Mouse (Mus musculus) hematopoietic stem cell, adult 5-6 weeks (primary cell): ENCODE data around the gene Ung. TPM values are rescaled to one million over a fixed set of nuclear protein-coding genes. Genes with fewer than 3 reads are reported as not detected.

ENCODE experiments used
- ATAC-seq, 2 experiments: fragments of 125-278 bp in 1 of 2; replicated peaks in 1 of 2; 2 replicates each; pipeline ENCODE4 v1.8.0; 2016 to 2017; ENCODE audit warnings: inconsistent platforms in 2 of 2, mild to moderate bottlenecking in 2 of 2, moderate number of reproducible peaks in 2 of 2, low read depth in 1 of 2, moderate TSS enrichment in 1 of 2; ENCODE audit not compliant: low FRiP score in 2 of 2, poor library complexity in 2 of 2, severe bottlenecking in 2 of 2, insufficient read depth in 1 of 2, low TSS enrichment in 1 of 2
- total RNA-seq: library from RNA; stranded (forward); fragments of 172-1452, 232-1000 nt; gene quantifications from 2 replicates; pipeline ENCODE4 v1.2.3, GENCODE M21; 2017

Gene Ung
- 24.6 and 27.7 TPM in 2 replicates for total RNA-seq

DNA sequence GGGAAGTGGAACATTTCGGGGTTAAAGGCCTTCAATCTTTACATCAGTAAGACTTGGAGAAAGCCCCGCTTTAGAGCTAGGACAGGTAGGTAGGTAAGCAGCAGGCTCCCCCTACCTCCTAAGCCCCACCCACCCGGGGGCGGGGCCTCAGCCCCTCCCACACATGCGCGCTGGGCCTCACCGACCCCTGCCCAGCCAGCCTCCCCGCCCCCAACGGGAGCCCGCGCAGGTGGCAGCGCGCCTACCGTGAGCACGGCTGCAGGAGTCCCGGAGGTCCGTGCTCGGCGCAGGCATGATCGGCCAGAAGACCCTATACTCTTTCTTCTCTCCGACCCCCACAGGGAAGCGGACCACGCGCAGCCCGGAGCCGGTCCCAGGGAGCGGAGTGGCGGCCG lies at the start of gene Ung:
Ung (plus strand) TSS at position 176 of the 395 bp plus-strand sequence.
- no peak for ATAC-seq

DNA sequence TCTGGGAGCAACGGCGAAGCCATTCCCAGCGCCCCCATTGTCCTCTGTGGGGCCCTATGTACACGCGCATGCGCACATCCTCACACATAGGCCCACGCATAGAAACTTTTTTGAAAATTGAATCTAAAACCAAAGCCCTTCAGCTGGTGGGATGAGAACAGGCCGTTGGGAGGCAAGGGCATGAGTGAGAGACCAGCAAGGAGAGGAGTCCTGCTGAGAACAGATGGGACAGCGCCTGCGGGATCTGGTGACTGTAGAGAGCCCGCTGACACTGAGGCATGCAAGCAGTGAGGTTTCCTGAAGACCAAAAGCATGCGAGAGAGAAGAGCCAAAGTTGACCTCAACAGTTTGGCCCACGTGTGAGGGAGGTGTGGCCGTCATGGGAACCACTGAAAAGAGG lies 44.7 kb upstream of the Ung start:
- ATAC-seq = no peak

- no peak for ATAC-seq
These were observed 42.2 kb upstream of the Ung start for GRCm38 (mm10) chr5:114087875-114088480.

- no peak for ATAC-seq
These were observed 39.7 kb upstream of the Ung start for GRCm38 (mm10) chr5:114090421-114091013.

GRCm38 (mm10) chr5:114091057-114091807 lies 39.0 kb upstream of the Ung start, which contains the start of gene Svop:
Gene Svop, minus strand, starts transcription at chr5:114091570.
- peak; percentile 59 to 75; a peak in 3 of 4 replicates for ATAC-seq

GRCm38 (mm10) chr5:114099709-114100389 lies 30.3 kb upstream of the Ung start:
- peak; percentile 93 to 94 for ATAC-seq

- no peak for ATAC-seq
These were observed 29.6 kb upstream of the Ung start for GRCm38 (mm10) chr5:114100390-114101099.

DNA sequence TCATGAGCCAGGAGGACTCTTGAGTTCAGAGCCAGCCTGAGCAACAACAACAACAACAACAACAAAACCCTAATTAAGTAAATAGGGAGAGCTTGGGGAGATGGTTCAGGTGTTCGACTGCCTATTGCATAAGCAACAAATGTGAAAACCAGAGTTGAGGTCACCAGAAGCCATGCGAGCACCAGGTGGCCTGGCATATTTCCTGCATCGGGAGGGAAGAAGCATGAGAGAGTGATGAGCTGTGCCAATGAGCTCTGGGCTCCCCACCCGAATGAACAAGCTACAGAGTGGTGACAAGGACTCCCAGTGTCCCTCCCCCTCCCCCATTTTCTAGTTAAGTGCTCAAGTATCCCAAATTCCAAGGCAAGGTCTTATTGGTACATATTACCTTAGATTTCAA lies 28.3 kb upstream of the Ung start:
- ATAC-seq = no peak

DNA sequence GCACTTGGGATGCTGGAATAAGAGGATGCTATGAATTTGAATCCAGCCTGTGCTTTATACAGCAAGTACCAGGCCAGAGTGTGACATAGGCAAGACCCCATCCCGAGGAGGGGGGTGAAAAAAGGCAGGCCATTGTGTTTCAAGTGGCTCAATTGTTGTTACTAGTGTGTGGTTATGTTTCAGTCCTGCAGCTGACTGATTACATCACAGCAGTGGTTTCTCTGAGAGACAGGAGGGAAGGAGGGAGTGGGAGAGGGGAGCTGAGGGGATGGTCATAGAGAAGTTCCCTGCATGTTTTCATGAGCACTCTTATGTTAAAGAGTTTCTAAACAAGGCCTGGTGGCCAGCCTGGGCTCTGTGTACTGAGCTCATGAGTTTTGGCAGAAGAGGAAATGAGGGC lies 27.4 kb upstream of the Ung start:
- ATAC-seq = no peak

GRCm38 (mm10) chr5:114106391-114106935 lies 23.7 kb upstream of the Ung start:
- no peak for ATAC-seq

GRCm38 (mm10) chr5:114113334-114113733 lies 16.9 kb upstream of the Ung start:
- ATAC-seq = no peak

DNA sequence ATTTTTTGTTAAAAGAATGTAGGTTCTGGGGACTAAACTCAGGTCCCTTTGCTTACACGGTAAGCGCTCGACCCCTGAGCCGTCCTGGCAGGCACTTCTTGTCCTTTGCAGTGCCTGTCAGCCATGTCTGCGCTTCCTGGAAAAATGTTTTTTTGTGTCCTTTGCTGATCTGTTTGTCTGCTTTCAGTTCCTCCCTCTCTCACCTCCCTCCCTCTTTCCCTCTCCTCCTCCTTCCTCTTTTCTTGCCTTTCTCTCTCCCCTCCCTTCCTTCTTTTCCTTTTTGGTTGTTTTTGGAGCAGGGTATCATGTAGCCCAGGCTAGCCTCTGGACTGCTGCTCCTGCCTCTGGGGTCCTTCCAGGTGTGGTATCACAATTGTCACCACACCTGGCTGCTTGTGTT lies 15.2 kb upstream of the Ung start:
- no peak for ATAC-seq

DNA sequence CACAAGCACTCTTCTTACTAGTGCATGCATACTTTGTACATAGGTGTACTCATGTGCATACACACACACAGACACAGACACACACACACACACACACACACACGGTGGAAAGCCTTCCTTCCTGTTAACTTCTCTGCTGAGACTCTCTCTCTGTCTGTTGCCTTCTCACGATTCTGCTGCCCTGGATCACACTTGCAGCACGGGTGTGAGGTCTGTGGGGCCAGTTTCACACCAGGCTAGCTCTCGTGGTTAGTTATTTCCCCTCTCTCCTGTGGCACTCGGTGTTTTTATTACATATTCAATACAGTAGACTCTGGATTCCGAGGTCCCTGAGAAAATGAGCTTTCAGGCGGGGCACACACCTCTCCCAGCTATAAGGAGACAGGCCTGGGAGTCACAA lies 13.6 kb upstream of the Ung start:
- no peak for ATAC-seq

DNA sequence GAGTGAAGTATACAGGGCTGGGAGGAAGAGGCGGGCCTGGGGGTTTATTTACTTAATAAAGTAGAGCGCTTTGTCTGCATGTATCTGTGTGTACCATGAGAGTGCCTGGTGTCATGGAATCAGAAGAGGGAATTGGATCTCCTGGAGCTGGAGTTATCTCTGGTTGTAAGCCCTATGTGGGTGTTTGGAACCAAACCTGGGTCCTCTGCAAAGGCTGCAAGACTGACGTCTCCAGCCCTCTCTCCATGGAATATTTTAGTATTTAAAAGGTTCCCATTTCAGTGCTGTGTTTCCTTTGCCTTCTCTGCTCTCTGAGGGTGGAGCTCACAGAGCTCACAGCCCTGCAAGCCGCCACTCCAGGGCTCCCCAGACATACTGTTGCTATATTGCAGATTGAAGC lies 10.4 kb upstream of the Ung start:
- ATAC-seq = no peak

DNA sequence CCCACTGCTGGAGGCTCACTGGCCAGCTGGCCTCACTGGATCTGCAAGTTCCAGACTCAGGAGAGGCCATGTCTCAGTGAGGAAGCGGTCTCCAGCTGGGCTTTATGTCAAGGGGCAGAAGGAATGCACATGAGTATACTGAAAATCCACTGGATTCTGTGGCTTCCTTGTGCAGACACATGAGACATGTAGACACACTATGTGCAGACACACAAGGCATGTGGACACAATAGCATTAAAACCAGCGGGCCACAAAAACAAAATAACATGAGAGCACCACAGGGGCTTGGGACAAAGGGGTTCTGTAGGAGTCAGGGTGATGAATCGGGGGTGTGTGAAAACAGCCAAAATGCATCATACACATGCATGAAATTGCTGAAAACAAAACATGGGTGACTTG lies 4.2 kb upstream of the Ung start:
- no peak for ATAC-seq

- no peak for ATAC-seq
These were observed 3.5 kb upstream of the Ung start for GRCm38 (mm10) chr5:114126499-114127244.
